Mouse (Mus musculus): Measurements from ENCODE around the gene Snx7.

- TF ChIP-seq POLR2A (IDR thresholded peaks at IDR 0.05; ENCODE audit: low read depth, low read length) (no peak), CTCF (conservative IDR thresholded peaks at IDR 0.05; ENCODE audit: insufficient read depth, insufficient read length, low read depth, low read length) (no peak)
Measured at GRCm38 (mm10) chr3:117875450-117875849, 6.7 kb upstream of the Snx7 start.

Measured in kidney, adult 2 months (tissue).